Mouse (Mus musculus) liver, embryonic 11.5 days (tissue): ENCODE measurements at regions not wholly inside any gene's neighbourhood (a gene's known extent, or its start where the extent isn't known, plus 50 kb on each side); places are given as distances from the start of the nearest gene placed in this dataset.

Experiments used
- ATAC-seq: fragments of 200-750 bp; cut with Nextera tagmentation; replicated peaks from 2 replicates; pipeline ENCODE4 v1.8.0; 2017; ENCODE audit warnings: moderate number of reproducible peaks, mild to moderate bottlenecking, moderate TSS enrichment, moderate library complexity; ENCODE audit not compliant: low FRiP score
- DNase-seq: peaks from one replicate; pipeline ENCODE4 v3.0.0-alpha.2; 2017; ENCODE audit warnings: low spot score
- H3K27ac ChIP-seq: fragments of 300-500 bp; sonication (generic); 2 replicates; pipeline ENCODE4 v1.5.1; 2014; ENCODE audit warnings: mild to moderate bottlenecking, low read depth, low read length, control low read depth
- H3K27me3 ChIP-seq: fragments of 300-500 bp; sonication (generic); replicated peaks from 2 replicates; pipeline ENCODE4 v1.6.1; 2014; ENCODE audit warnings: low read length, mixed read lengths; ENCODE audit not compliant: control insufficient read depth, insufficient read depth
- H3K36me3 ChIP-seq: fragments of 300-500 bp; sonication (generic); 2 replicates; pipeline ENCODE4 v1.6.1; 2014; ENCODE audit warnings: mild to moderate bottlenecking, low read length, moderate library complexity, mixed read lengths; ENCODE audit not compliant: control insufficient read depth, insufficient read depth
- H3K4me1 ChIP-seq: fragments of 300-500 bp; sonication (generic); replicated peaks from 2 replicates; pipeline ENCODE4 v1.6.1; 2014; ENCODE audit warnings: low read length, mixed read lengths; ENCODE audit not compliant: control insufficient read depth, insufficient read depth
- H3K4me2 ChIP-seq: fragments of 300-500 bp; sonication (generic); 2 replicates; pipeline ENCODE4 v1.6.1; 2014; ENCODE audit warnings: mild to moderate bottlenecking, control low read depth, moderate library complexity
- H3K4me3 ChIP-seq: fragments of 300-500 bp; sonication (generic); 2 replicates; pipeline ENCODE4 v1.5.1; 2014; ENCODE audit warnings: low read depth, low read length, control low read depth
- H3K9ac ChIP-seq: fragments of 300-500 bp; sonication (generic); 2 replicates; pipeline ENCODE4 v1.6.1; 2014; ENCODE audit warnings: low read depth, low read length, control low read depth
- H3K9me3 ChIP-seq: fragments of 300-500 bp; sonication (generic); 2 replicates; pipeline ENCODE4 v1.6.1; 2016; ENCODE audit warnings: low read length, inconsistent platforms, mixed read lengths; ENCODE audit not compliant: control insufficient read depth
- WGBS: fragments of 180-500 bp; shearing (Covaris S2); extraction: QIAGEN DNeasy Blood & Tissue Kit; methylation state at CpG from one replicate; pipeline ENCODE4 v1.1.7; 2014; 5-methylcytosine and 5-hydroxymethylcytosine counted together

DNA sequence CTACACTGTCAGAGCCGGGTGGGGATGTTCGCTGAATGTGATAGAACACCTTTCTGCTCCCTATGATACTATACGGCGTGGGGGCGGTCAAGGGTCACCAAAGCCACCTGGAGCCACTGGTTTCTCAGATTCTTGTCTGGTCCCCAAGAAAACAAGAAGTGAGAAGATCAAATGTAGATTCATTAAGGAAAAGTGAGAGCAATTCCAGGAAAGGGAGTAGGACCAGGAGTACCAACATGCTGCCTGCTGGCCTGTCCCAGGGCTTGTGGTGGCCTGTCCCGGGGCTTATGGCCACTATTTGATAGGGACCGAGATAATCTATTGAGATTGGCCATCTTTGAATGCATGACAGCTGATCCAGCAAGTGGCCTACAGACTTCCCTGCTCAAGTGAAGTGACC, 58.8 kb upstream of the Fut8 start:
- Histone ChIP-seq H3K4me3 (no peak overlapping the region), H3K4me1 (peaks cover 5% of the 10 kb centered on the region; the same call in 1 of the 2 replicates), H3K4me2 (no peak overlapping the region), H3K9me3 (no peaks in the 10 kb centered on the region), H3K9ac (no peak overlapping the region), H3K36me3 (no peaks in the 10 kb centered on the region), H3K27ac (no peak overlapping the region), H3K27me3 (no peaks in the 10 kb centered on the region)
- WGBS = 84% methylated on average over 7 of the region's 7 CpGs
- ATAC-seq = no peak
- DNase-seq = no peak

DNA sequence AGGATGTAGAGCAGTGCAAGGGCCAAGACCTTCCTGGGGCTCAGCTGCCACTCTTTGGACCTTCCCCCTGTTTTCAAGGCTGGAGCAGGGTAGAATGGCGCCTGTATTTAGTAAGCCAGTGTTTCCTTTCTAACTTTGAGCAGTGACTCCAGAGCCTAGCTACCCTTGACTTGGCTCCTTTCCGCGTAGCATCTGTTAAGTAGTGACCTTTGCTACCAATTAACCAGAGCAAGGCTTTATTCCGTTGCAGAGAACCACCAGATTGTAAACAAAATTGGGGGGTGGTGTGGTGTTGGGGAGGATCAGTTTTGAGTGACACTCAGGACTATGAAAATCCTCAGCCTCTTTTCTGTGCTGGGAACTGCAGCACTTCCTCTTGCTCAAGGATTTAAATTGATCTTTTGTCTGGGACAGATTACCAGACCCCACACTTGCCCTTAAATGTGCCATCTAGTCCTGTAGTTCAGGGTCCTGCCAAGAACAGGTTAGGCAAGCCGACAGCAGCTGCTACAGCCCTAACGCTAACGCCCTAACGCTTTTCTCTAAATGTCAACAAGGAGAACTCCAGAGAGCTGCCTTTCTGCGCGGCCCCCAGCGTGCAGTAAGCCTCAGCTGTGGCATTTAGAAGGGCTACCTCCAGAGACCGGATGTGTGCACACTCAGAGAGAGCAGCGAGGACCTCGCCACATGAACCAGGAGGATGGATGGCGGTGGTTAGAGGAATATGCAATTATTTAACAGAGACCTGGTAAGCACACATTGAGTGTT, 59.9 kb upstream of the Fut8 start:
- Histone ChIP-seq H3K4me2 (peak overlapping the region; percentile 35), H3K36me3 (no peaks in the 10 kb centered on the region), H3K27me3 (no peaks in the 10 kb centered on the region), H3K4me3 (no peak overlapping the region), H3K27ac (0 out of 2 replicates have a peak overlapping the region, but pooled peaks have one; percentile 10), H3K4me1 (peaks cover 5% of the 10 kb centered on the region; the same call in 1 of the 2 replicates), H3K9me3 (no peaks in the 10 kb centered on the region), H3K9ac (0 out of 2 replicates have a peak overlapping the region, but pooled peaks have one; percentile 31)
- ATAC-seq (no peak), DNase-seq (no peak)
- 33% methylated on average over 15 of the region's 15 CpGs for WGBS

DNA sequence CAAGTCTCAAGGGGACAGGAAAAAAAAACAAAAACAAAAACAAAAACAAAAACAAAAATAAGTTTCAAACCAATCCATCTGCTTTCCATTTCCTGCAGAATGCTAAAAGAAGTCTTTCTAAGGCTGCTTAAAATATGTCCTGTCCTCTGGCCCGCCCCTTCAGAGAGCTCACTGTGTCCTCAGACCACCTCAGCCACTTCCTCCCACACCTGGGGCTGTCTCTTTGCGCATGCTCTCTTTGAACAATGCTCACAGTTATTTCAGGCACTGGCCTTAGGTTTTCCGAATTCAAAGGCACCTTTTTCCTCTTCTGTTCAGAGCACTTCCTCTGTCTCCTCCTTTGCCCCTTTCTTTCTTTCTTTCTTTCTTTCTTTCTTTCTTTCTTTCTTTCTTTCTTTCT, 60.6 kb upstream of the Fut8 start:
- Histone ChIP-seq H3K36me3 (no peaks in the 10 kb centered on the region), H3K27ac (no peak overlapping the region), H3K9me3 (no peaks in the 10 kb centered on the region), H3K4me1 (peaks cover 5% of the 10 kb centered on the region; the same call in 1 of the 2 replicates), H3K4me2 (no peak overlapping the region), H3K27me3 (no peaks in the 10 kb centered on the region), H3K4me3 (no peak overlapping the region), H3K9ac (no peak overlapping the region)
- 52% methylated on average over 3 of the region's 3 CpGs for WGBS
- DNase-seq (no peak), ATAC-seq (no peak)

DNA sequence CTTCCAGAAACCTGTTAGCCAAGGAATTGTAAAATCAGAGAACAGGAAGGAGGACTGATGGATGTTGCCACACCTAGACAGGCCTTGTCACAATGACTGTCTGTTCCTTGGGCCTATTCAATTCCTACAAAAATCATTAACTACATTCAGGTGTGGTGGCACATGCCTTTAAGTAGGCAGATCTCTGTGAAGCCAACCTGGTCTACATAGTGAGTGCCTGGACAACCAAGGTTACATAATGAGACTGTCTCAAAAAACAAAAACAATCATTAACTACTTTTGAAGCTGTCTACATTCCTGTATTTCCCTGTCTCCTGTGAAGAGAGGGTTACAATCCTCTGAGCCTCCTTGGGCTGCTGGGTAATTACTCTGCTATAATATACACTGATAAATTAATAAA, 63.9 kb upstream of the Fut8 start:
- Histone ChIP-seq H3K36me3 (no peaks in the 10 kb centered on the region), H3K4me2 (no peak overlapping the region), H3K4me3 (no peak overlapping the region), H3K27ac (no peak overlapping the region), H3K4me1 (peaks cover 5% of the 10 kb centered on the region; the same call in 1 of the 2 replicates), H3K9me3 (no peaks in the 10 kb centered on the region), H3K9ac (no peak overlapping the region), H3K27me3 (no peaks in the 10 kb centered on the region)
- ATAC-seq = no peak
- DNase-seq = no peak

DNA sequence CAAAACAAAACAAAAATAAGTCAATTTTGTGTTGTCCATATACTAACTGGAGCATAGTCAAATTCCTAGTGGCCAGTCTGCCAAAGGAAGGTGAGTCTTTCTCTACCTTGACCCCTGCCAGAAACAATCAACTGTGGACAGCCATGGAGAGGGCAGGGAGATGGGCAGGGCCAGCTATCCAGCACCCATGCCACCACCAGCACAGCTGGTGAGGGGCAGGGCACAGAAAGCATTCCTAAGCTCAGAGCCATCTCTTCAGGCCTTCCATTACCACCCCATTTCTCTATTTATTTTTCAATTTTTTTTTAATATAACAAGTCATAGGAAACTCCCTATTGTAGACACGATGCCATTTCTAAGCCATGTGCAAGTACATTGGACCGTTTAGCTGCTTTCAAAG, 65.4 kb upstream of the Fut8 start:
- H3K4me1 ChIP-seq = no peaks in the 10 kb centered on the region
- H3K27ac ChIP-seq = no peak overlapping the region
- no peaks in the 10 kb centered on the region for H3K9me3 ChIP-seq
- H3K4me2 ChIP-seq = no peak overlapping the region
- DNase-seq (no peak), ATAC-seq (no peak)
- 87% methylated on average over 2 of the region's 2 CpGs for WGBS
- no peak overlapping the region for H3K4me3 ChIP-seq
- H3K36me3 ChIP-seq = no peaks in the 10 kb centered on the region
- H3K27me3 ChIP-seq = no peaks in the 10 kb centered on the region
- H3K9ac ChIP-seq = no peak overlapping the region

DNA sequence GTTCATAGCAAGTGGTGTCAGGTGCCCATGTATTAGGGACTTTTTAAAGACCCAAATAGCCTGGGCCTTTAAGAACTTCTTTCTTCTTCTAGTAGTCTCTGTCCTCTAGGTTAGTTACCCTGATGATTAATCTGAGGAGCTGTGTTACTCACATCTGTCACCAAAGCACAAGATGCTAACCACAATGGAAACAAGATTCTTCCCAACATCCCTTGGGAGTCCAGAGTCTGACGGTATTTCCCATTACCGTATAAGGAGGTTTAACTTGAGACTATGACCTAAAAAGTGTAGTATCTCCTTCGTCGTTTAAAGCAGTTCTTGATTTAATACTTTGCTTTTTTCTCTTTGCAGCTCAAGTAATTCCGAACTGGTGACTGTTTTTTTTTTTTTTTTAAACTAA, 67.7 kb upstream of the Fut8 start:
- Histone ChIP-seq H3K4me2 (no peak overlapping the region), H3K27ac (no peak overlapping the region), H3K27me3 (no peaks in the 10 kb centered on the region), H3K4me1 (no peaks in the 10 kb centered on the region), H3K36me3 (no peaks in the 10 kb centered on the region), H3K4me3 (no peak overlapping the region), H3K9me3 (no peaks in the 10 kb centered on the region), H3K9ac (no peak overlapping the region)
- WGBS = 80% methylated on average over 5 of the region's 5 CpGs
- ATAC-seq = no peak
- no peak for DNase-seq

DNA sequence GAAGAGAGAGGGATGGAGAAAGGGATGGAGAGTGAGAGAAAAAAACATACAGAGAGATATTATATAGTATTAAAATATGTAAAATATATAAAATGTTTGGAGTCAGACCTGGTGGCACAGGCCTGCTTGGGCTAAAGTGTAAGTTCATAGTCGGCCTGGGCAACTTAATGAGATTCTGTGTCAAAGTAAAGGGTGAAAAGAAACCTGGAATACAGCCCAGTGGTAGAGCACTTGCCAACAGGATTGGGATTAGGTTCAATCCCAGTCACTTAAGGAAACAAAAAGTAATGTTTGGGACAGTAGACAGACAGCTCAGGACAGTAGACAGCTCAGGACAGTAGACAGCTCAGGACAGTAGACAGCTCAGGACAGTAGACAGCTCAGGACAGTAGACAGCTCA, 69.6 kb upstream of the Fut8 start:
- DNase-seq (no peak), ATAC-seq (no peak)
- no peak overlapping the region for H3K27ac ChIP-seq
- WGBS = 74% methylated on average over 1 of the region's 1 CpGs
- H3K9me3 ChIP-seq = no peaks in the 10 kb centered on the region
- H3K4me3 ChIP-seq = no peak overlapping the region
- H3K36me3 ChIP-seq = no peaks in the 10 kb centered on the region
- no peaks in the 10 kb centered on the region for H3K4me1 ChIP-seq
- no peak overlapping the region for H3K4me2 ChIP-seq
- H3K27me3 ChIP-seq = no peaks in the 10 kb centered on the region
- no peak overlapping the region for H3K9ac ChIP-seq

DNA sequence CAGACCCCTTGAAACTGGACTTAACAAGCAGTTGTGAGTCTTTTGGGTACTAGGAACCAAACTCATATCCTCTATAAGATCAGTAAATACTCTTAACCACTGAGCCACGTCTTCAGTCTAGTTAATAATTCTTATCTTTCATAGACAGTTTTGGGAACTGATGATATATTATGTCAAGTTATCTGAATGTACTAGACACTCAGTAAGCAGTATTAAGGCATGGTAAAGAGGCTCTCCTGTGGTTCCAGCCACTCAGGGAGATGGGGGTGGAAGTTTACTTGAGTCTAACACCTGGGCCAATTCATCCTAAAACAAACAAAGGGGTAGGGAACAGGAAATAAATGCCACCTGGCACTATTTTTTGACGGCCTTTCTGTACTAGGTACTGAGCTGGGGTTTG, 81.2 kb upstream of the Fut8 start:
- Histone ChIP-seq H3K36me3 (no peaks in the 10 kb centered on the region), H3K4me2 (no peak overlapping the region), H3K4me3 (no peak overlapping the region), H3K27me3 (no peaks in the 10 kb centered on the region), H3K27ac (no peak overlapping the region), H3K9ac (no peak overlapping the region), H3K9me3 (no peaks in the 10 kb centered on the region), H3K4me1 (no peaks in the 10 kb centered on the region)
- DNase-seq (no peak), ATAC-seq (0 out of 2 replicates have a peak, but pooled peaks have one; percentile 34)
- 45% methylated on average over 2 of the region's 2 CpGs for WGBS

DNA sequence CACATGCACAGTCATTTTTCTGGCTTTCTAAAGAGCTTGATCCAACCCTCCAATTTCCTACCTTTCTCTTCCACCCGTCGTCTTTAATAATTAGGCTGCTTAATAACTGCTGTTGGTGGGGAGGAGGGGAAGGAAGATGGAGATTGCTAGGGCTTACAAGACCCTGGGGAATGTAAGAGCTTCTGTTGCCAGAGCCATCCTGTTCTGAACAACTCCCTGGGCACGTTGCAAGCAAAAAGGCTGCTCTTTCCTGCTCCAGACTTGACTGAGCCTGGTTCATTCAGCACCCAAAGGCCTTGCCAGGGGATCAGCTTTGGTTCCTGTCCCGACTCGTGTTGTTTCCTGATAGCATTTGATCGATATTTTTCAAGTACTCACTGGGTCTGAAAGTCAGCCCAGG, 82.3 kb upstream of the Fut8 start:
- ATAC-seq = no peak
- 78% methylated on average over 6 of the region's 6 CpGs for WGBS
- no peak overlapping the region for H3K4me3 ChIP-seq

More for the DNA sequence above, 82.3 kb upstream of the Fut8 start:
- no peaks in the 10 kb centered on the region for H3K4me1 ChIP-seq
- DNase-seq = no peak
- no peaks in the 10 kb centered on the region for H3K27me3 ChIP-seq
- no peak overlapping the region for H3K4me2 ChIP-seq
- no peaks in the 10 kb centered on the region for H3K36me3 ChIP-seq
- no peaks in the 10 kb centered on the region for H3K9me3 ChIP-seq
- no peak overlapping the region for H3K9ac ChIP-seq
- H3K27ac ChIP-seq = no peak overlapping the region
